Mouse (Mus musculus): ENCODE results near the gene Hnrnpa3. TPM values are rescaled to one million over a fixed set of nuclear protein-coding genes. Genes with fewer than 3 reads are reported as not detected.
"Not testable (repeated sequence)": the region's sequence is repeated elsewhere in the genome, so short reads cannot be mapped to it uniquely, and the experiment has no call there.

Gene Hnrnpa3
- 243 and 306 TPM in 2 replicates for polyA plus RNA-seq (2015; fragmentation: Nextera tagmentation; extraction: Ambion mirVana)

DNA sequence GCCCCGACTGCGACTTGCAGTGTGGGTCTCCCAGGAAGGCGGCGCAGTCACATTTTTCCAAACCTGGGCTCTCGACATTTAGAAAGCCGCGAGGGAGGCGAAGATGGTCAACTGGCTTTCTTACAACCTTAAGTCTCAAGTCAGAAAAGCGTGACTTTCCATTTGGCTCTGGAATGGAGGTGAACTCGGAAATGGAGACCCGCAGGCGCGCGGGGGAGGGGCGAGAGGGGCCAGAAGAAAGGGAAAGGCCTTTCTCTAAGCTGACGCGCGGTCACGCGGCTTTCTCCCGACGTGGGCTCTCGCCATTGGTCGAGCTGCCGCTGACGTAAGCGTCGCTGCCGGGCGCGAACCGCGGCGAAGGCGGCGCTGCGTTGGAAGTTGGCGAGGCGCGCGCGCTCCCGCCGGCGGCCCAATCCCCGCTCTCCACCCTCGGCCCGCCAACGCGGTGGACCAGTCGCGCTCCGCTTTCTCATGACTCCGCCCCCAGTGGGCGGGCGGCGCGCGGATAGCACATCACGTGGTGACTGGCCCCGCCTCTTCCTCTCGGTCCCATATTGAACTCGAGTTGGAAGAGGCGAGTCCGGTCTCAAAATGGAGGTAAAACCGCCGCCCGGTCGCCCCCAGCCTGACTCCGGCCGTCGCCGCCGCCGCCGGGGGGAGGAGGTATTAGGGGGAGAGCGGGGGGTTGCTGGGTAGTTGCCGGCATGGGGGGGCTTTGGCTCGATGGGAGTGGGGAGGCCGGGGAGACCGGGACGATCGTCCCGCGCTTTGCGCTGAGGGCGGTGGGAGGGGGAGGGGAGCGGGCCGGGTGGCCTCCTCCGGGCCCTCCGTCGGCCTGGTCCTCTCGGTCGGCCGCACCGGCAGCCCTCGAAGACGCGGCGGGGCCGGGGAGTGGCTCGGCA lies at the start of gene Hnrnpa3:
Hnrnpa3 (plus strand) TSS at position 535 of the 902 bp plus-strand sequence.
- peak; percentile 96 for ATAC-seq (ENCODE audit: insufficient number of reproducible peaks, low FRiP score, low TSS enrichment, low read depth)
- peak within 1 kb of the TSS; percentile 83 for H3K4me3 ChIP-seq
- H3K27ac ChIP-seq = peak within 1 kb of the TSS; percentile 97
- under 1% methylated on average over 92 of the region's 102 CpGs for WGBS
- peaks cover 14% of the 10 kb centered on the region for H3K4me1 ChIP-seq
- H3K27me3 ChIP-seq = no peaks in the 10 kb centered on the region
- peaks cover 16% of the 10 kb centered on the region for H3K36me3 ChIP-seq
- H3K9ac ChIP-seq = peak within 1 kb of the TSS; percentile 95
- H3K9me3 ChIP-seq = no peaks in the 10 kb centered on the region
- H3K4me2 ChIP-seq = peak within 1 kb of the TSS; percentile 58

DNA sequence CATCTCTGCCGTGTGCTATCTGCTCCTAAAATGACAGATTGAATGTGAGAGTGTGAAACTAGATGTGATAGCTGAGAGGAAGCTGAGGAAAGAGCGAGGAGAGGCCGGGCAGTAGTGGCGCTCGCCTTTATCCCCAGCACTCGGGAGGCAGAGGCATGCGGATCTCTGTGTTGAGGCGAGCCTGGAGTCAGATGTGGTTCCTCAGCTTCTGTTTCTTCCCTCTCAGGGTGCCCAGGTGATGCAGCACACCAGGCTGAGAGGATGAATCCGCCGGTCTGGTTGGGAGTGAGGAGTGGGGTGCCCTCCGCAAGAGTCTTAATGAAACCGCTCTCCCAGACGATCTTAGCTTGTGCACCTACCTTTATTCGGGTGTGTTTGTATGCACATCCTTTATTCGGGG lies 49.1 kb upstream of the Hnrnpa3 start:
- Histone ChIP-seq H3K27ac (peak overlapping the region; percentile 57), H3K36me3 (no peaks in the 10 kb centered on the region), H3K4me3 (peak overlapping the region; percentile 22), H3K4me1 (peaks cover 34% of the 10 kb centered on the region), H3K4me2 (peak overlapping the region; percentile 49), H3K27me3 (0 out of 2 replicates have a peak, but pooled peaks cover 6% of the 10 kb centered on the region), H3K9me3 (no peaks in the 10 kb centered on the region), H3K9ac (0 out of 2 replicates have a peak overlapping the region, but pooled peaks have one; percentile 10)
- ATAC-seq (ENCODE audit: insufficient number of reproducible peaks, low FRiP score, low TSS enrichment, low read depth) = no peak
- WGBS = 65% methylated on average over 15 of the region's 15 CpGs

DNA sequence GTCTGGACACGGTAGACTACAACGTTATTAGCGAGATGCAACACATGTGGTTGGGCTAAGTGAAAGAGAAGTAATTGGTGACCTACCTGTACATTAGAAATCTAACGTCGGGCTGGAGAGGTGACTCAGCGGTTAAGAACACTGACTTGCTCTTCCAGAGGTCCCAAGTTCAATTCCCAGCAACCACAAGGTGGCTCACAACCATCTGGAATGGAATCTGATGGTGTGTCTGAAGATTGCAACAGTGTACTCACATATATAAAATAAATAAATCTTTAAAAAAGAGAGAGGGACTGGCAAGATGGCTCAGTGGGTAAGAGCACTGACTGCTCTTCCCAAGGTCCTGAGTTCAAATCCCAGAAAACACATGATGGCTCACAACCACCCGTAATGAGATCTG lies 48.5 kb upstream of the Hnrnpa3 start:
- 73% methylated on average over 7 of the region's 7 CpGs for WGBS
- not testable (repeated sequence) for H3K27ac ChIP-seq; H3K4me3 ChIP-seq; H3K9me3 ChIP-seq; H3K4me2 ChIP-seq; H3K9ac ChIP-seq; ATAC-seq (ENCODE audit: insufficient number of reproducible peaks, low FRiP score, low TSS enrichment, low read depth); H3K27me3 ChIP-seq; H3K36me3 ChIP-seq
- H3K4me1 ChIP-seq = peaks cover 34% of the 10 kb centered on the region

DNA sequence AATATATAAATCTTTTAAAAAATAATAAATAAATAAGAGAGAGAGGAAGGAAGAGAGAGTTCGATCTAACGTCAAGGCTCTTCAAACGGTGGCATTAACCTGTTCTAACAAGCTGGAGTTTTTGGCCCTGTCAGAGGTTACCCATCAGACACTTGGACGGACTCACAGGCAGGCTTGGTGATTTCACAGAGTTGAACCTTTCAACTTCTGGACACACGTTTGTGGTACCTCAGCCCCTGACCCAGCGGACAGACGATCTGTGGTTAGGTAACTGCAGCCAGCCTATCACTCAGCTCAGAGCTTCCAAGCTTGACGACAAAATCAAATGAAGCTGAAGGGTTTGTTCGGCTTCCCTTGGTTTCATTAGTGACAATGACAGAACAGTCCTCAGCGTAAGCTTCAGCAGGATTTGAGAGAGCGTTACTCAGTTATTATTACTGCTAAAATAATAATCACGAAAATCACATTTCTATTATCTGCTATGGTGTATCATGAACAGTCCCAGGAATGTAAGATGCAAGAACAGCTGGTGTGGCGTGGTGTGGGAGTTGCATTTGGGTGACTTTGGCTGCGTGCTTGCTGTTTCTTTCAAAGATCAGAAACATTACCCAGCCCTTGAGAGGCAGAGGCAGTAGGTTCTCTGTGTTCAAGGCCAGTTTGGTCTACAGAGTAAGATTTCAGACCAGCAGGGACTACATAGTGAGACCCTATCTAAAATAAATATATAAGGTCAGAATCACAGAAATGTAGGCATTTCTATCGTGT lies 47.8 kb upstream of the Hnrnpa3 start:
- peaks cover 34% of the 10 kb centered on the region for H3K4me1 ChIP-seq
- H3K27me3 ChIP-seq = 0 out of 2 replicates have a peak, but pooled peaks cover 6% of the 10 kb centered on the region

DNA sequence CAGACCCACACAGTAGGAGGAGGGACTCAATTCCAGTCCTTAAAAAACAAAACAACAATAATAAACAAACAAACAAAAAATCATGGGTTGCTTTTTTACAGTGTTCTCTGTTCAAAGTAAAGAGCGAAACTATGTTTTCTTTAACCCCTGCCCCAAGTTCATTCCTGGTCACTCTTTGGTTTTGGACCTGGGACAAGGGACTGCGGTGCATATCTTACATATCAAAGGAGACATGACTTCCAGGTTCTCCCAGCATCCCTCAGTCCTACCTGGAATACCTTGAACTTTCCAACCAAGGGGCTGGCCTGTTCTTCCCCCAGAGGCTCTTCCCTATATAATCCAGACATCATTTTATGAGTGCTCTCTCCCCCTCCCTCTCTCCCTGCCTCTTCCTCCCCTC lies 47.1 kb upstream of the Hnrnpa3 start:
- Histone ChIP-seq H3K27me3 (0 out of 2 replicates have a peak, but pooled peaks cover 6% of the 10 kb centered on the region), H3K9ac (no peak overlapping the region), H3K4me3 (no peak overlapping the region), H3K4me2 (no peak overlapping the region), H3K4me1 (peaks cover 34% of the 10 kb centered on the region), H3K9me3 (no peaks in the 10 kb centered on the region), H3K36me3 (no peaks in the 10 kb centered on the region), H3K27ac (no peak overlapping the region)
- no peak for ATAC-seq (ENCODE audit: insufficient number of reproducible peaks, low FRiP score, low TSS enrichment, low read depth)
- WGBS = 85% methylated on average over 2 of the region's 2 CpGs

More for the DNA sequence above, 47.8 kb upstream of the Hnrnpa3 start:
- H3K36me3 ChIP-seq = no peaks in the 10 kb centered on the region
- WGBS = 77% methylated on average over 15 of the region's 15 CpGs
- ATAC-seq (ENCODE audit: insufficient number of reproducible peaks, low FRiP score, low TSS enrichment, low read depth) = no peak
- no peak overlapping the region for H3K27ac ChIP-seq
- H3K9ac ChIP-seq = no peak overlapping the region
- no peak overlapping the region for H3K4me2 ChIP-seq
- H3K9me3 ChIP-seq = no peaks in the 10 kb centered on the region
- H3K4me3 ChIP-seq = no peak overlapping the region

DNA sequence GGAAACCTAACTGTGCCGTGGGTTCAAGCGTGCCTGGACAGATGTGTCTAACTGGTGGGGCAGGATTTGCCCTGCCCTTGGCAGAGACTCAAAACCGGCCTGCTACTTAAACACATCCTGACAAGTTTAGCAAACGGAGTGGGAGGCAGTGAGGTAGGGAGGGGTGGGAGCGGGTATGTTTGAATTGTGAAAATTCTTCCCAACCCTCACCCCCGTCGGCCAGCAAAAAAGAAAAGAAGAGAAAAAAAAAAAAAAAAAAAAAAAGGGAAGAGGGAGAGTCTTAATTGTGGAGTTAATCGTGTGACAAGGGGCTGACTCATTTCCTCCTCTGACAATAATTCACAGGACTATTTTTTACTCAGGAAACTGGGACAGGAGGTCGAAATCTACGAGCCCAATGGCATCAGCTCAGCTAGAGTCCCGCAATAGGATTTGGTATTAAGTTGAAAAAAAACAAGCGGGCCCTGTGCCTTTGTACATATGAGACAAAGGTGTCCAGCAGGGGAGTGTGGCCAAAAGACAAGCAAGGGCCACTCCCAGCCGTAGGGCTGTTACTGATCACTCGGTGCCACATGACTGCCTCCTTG lies 46.0 kb upstream of the Hnrnpa3 start:
- Histone ChIP-seq H3K27me3 (0 out of 2 replicates have a peak, but pooled peaks cover 6% of the 10 kb centered on the region), H3K9me3 (no peaks in the 10 kb centered on the region), H3K4me2 (0 out of 2 replicates have a peak overlapping the region, but pooled peaks have one; percentile 6), H3K4me1 (peaks cover 27% of the 10 kb centered on the region), H3K36me3 (no peaks in the 10 kb centered on the region), H3K4me3 (no peak overlapping the region), H3K27ac (peak overlapping the region; percentile 43), H3K9ac (no peak overlapping the region)
- WGBS = 26% methylated on average over 14 of the region's 14 CpGs
- no peak for ATAC-seq (ENCODE audit: insufficient number of reproducible peaks, low FRiP score, low TSS enrichment, low read depth)

DNA sequence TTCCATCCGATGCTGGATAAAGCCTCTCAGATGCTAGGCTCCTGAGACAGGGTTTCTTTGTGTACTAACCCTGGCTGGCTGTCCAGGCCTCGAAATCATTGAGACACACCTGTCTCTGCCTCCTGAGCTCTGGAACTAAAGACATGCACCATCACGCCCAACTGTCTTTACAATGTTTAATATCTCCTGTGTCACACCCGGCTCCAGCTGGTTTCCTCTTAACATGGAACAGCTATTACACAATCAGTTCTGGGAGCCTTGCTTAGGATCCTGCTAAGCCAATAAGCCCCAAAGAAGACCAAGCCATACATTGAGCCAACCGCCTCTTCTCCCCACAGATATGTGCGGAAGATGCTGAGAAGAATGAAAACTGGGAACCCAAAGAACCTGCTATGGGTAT lies 44.5 kb upstream of the Hnrnpa3 start:
- H3K27ac ChIP-seq = no peak overlapping the region
- no peak overlapping the region for H3K4me3 ChIP-seq
- no peaks in the 10 kb centered on the region for H3K9me3 ChIP-seq
- H3K4me2 ChIP-seq = no peak overlapping the region
- H3K36me3 ChIP-seq = no peaks in the 10 kb centered on the region
- no peak for ATAC-seq (ENCODE audit: insufficient number of reproducible peaks, low FRiP score, low TSS enrichment, low read depth)
- 78% methylated on average over 6 of the region's 6 CpGs for WGBS
- H3K9ac ChIP-seq = no peak overlapping the region
- peaks cover 17% of the 10 kb centered on the region for H3K4me1 ChIP-seq
- 0 out of 2 replicates have a peak, but pooled peaks cover 6% of the 10 kb centered on the region for H3K27me3 ChIP-seq

DNA sequence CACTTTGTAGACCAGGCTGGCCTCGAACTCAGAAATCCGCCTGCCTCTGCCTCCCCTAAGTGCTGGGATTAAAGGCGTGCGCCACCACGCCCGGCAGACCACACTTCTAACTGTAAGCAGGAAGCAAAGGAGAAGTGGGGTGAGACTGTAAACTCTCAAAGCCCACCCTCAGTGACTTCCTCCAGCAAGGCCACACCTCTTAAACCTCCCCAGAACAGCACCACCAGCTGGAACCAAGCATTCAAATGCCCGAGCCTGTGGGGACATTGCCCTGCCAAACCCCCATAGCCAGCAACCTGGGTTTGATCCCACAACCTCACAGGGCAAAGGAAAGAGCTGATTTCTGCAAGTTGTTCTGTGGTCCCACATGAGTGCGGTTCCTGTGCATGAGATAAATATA lies 42.1 kb upstream of the Hnrnpa3 start:
- no peak overlapping the region for H3K9ac ChIP-seq
- no peaks in the 10 kb centered on the region for H3K9me3 ChIP-seq
- no peaks in the 10 kb centered on the region for H3K36me3 ChIP-seq
- H3K4me2 ChIP-seq = no peak overlapping the region
- H3K4me1 ChIP-seq = peaks cover 12% of the 10 kb centered on the region
- no peak overlapping the region for H3K4me3 ChIP-seq
- no peaks in the 10 kb centered on the region for H3K27me3 ChIP-seq
- no peak overlapping the region for H3K27ac ChIP-seq
- ATAC-seq (ENCODE audit: insufficient number of reproducible peaks, low FRiP score, low TSS enrichment, low read depth) = no peak
- 93% methylated on average over 8 of the region's 8 CpGs for WGBS

DNA sequence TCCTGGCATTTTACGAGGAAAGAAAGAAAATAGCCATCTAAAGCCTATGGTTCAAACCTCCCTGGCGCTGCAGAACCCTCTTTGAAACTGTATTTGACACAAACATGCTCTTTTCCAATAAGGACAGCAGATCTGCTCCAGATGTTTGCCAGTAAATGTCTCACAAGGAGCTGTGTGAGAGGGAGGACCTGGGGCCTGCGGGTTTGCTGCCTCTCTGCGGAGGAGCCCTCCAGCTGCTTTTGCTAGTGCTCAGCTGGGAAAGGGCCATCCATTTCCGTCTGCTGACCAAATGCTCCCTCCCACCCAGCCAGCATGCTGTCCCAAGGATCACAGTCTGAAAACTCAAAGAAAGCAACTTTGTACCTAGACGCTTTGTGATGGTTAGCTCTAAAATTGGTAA lies 40.3 kb upstream of the Hnrnpa3 start:
- Histone ChIP-seq H3K4me1 (peaks cover 5% of the 10 kb centered on the region), H3K36me3 (no peaks in the 10 kb centered on the region), H3K27me3 (no peaks in the 10 kb centered on the region), H3K9ac (no peak overlapping the region), H3K27ac (no peak overlapping the region), H3K4me3 (no peak overlapping the region), H3K4me2 (no peak overlapping the region), H3K9me3 (no peaks in the 10 kb centered on the region)
- WGBS = 30% methylated on average over 6 of the region's 6 CpGs
- ATAC-seq (ENCODE audit: insufficient number of reproducible peaks, low FRiP score, low TSS enrichment, low read depth) = no peak

DNA sequence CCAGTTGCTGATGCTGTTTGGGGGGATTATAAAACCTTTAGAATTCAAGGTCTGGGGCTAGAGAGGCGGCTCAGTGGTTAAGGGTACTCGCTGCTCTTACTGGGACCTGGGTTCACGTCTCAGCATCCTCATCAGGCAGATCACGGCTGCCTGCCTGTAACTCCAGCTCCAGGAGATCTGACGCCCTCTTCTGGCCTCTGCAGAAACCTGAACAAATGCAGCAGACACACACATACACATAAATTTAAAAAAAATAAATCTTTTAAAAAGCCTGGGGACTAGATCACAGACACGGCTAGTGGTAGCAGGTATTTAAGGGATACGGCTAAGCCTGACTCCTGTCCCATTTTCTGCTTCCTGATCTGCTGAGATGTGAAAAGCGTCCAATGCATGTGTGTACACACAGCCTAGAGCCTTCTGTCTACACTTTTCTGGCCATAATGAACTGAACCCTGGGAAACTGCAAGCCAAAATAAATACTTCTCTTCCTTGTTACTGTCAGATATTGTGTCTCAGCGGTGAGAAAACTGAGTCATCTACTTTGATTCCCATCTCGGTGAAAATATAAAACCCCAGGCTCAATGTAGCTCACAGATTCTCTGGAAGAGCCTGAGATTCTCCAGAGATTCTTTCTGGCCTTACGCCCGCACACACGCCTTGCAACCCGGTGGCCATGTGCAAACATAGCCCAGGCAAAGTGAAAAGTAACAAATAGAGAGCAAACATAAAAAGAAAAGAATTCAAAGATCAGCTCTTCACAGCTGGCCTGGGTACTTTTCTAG lies 37.0 kb upstream of the Hnrnpa3 start:
- no peak overlapping the region for H3K27ac ChIP-seq
- no peak overlapping the region for H3K4me2 ChIP-seq
- ATAC-seq (ENCODE audit: insufficient number of reproducible peaks, low FRiP score, low TSS enrichment, low read depth) = no peak
- H3K9ac ChIP-seq = no peak overlapping the region
- H3K4me3 ChIP-seq = no peak overlapping the region
- peaks cover 5% of the 10 kb centered on the region for H3K4me1 ChIP-seq
- no peaks in the 10 kb centered on the region for H3K27me3 ChIP-seq
- H3K36me3 ChIP-seq = no peaks in the 10 kb centered on the region
- WGBS = 74% methylated on average over 14 of the region's 14 CpGs
- no peaks in the 10 kb centered on the region for H3K9me3 ChIP-seq

DNA sequence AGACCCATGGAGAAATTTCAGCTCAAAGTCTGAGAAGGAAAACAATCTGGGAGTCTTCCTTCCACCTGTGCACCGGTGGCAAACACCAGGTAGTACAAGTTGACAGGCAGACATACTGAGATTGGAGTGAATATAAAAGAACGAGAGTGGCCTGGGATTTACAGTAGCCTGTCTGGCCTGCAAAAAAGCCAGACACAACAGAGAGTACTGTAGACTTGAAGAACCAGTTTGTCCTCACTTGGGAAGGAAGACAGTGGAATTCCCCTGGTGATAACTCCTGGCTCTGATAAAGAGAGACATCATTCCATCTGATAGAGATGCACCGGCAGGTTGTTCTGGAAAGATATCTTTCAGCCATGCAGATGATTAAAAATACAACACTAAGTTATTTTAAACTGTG lies 34.0 kb upstream of the Hnrnpa3 start:
- H3K27ac ChIP-seq = no peak overlapping the region
- no peaks in the 10 kb centered on the region for H3K36me3 ChIP-seq
- ATAC-seq (ENCODE audit: insufficient number of reproducible peaks, low FRiP score, low TSS enrichment, low read depth) = no peak
- no peaks in the 10 kb centered on the region for H3K27me3 ChIP-seq
- H3K9ac ChIP-seq = no peak overlapping the region
- no peak overlapping the region for H3K4me3 ChIP-seq
- H3K9me3 ChIP-seq = no peaks in the 10 kb centered on the region
- 70% methylated on average over 3 of the region's 3 CpGs for WGBS
- no peak overlapping the region for H3K4me2 ChIP-seq
- H3K4me1 ChIP-seq = no peaks in the 10 kb centered on the region

All from limb, embryonic 15.5 days (tissue).